Mouse (Mus musculus) kidney, postnatal 25 days (tissue): ENCODE measurements around the gene Stat3.

Source experiments
- DNase-seq, 2 experiments: peaks; one replicate each; pipeline ENCODE4 v3.0.0; 2021; ENCODE audit warnings: mixed read lengths in 2 of 2

The Stat3 gene

DNA sequence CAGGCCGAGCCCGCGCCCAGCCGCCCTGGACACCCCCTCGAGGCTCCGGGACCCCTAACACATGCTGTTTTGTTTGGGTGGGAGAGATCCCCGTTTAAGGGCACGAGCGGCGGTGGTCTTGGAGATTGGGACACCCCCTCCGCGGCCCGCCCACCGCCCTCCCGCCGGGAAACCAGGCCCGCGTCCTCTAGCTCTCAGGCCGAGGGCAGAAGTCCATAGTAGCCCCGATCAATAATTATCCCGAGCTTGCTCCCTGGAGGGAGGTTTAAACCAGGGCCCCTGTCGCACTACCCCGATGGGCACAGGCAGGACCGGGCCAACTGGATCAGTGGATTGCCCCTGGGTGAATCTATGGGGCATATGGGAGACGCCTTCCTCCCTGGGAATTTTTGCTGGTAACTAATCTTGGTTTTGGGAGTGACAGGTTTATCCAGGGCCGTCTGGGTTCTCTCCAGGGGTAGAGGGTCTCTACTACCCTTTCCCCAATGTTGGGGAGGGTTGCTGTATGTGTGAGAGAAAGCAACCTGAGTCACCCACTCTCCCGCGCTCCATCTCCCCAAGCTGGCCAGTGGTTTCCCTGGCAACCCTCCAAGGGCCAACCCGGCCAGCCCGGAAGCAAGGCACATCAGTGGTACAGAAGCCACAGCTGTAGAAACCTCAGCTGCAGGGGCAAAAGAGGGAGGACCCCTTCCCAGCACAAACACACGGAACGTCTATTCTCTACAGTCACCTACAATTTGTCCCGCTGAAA lies 88.4 kb downstream of the Stat3 start:
- DNase-seq, result peak; percentile 84 to 87

- DNase-seq, result peak; percentile 77 to 91
These were observed 89.1 kb downstream of the Stat3 start, which contains the start of gene Stat5b for GRCm38 (mm10) chr11:100850038-100850777. TSS of gene Stat5b (minus strand) at chr11:100850724.

DNA sequence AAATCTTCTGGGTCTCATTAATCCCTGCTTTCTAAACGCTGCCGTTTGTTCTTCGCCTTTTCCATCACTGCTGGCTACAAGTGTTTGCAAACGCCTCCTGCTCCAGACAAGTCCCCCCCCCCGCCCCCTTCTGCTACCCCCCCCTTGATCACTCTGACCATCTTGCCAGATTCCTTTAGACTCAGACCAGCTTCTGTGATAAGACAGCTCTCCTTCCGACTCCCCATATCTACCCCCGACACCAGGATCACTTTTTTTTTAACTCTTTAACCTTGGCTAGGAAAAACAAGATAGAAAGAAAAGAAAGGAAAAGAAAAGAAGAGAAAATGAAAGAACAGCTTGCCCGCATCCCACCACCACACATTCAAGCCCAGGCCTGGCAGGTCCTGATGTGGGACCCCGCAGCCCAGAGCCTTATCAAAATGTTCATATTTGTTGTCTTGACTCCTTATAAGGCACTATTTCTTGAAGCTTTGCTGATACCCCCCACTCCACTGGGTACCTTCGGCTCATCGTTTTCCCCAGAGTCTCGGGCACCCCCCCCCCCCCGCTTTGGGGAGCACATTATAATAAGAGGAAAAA lies 89.8 kb downstream of the Stat3 start:
- no peak for DNase-seq

DNA sequence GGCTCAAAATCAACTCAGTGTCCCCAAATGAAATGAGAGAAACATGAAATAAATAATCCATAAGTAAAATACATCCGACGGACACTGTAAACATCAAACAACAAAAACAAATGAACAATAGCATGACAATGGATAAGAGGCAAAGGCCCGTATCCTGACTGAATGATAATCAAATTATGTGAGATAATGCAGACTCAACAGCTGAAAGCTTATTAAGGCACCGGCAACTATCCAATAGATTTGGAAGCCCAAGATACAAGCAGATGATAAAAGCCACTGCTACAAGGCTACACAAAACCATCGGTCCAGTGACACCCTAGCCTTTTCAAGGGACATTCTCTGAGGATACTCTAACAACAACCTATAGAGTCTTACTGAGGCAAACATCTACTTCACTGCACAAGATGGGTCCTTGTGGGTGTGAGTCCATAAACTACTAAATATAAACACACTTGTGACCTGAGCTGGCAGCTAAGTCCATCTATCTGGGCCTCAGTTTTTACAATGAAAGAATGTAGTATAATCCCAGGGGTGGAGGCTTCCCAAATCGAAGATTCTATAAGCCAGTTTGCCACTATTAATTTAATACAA lies 90.5 kb downstream of the Stat3 start:
- no peak for DNase-seq

- no peak for DNase-seq
These were observed 91.3 kb downstream of the Stat3 start for GRCm38 (mm10) chr11:100848080-100848479.

GRCm38 (mm10) chr11:100847572-100847971 lies 91.8 kb downstream of the Stat3 start:
- no peak for DNase-seq

DNA sequence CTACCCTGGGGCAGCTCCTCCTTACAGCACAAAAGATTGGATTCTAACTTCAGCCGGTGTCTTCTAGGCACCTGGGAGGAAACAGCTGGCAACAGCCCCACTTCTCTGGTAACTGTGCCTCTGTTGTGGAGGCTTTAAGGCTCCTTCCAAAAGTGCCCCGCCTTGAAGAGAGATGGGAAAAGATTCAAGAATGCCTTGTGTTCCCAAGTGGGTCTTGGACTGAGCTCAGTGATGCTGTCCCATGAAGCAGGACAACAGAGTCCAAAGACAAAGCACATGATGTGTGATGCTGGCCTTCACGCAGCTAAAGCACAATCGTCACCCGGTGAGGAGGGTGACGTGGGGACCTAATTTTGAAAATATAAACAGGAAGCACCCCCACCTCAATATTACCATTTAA lies 93.5 kb downstream of the Stat3 start:
- DNase-seq, result no peak

DNA sequence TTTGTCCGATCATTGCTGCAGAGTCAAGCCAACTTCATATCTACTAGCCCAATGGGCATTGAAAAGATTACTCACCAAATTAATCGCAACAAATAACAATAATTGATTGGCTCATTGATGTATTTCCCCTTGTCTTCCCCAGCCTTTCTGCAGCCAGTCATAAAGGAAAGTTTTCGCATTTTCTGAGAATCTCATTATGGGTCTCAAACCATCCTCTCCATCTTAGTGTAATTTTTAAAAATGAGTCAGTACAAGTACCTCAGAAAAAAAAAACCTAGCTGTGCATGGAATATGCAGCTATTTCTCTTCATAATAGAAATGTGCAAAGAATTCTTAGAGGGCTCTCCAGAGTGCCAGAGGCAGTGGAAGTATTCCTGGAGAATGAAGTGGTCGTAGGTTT lies 95.2 kb downstream of the Stat3 start:
- no peak for DNase-seq

- no peak for DNase-seq
These were observed 96.2 kb downstream of the Stat3 start for GRCm38 (mm10) chr11:100843070-100843669.

GRCm38 (mm10) chr11:100842025-100842424 lies 97.3 kb downstream of the Stat3 start:
- DNase-seq, result no peak

- peak in 1 of 2 experiments; percentile 46 for DNase-seq
These were observed 98.5 kb downstream of the Stat3 start for GRCm38 (mm10) chr11:100840866-100841265.

DNA sequence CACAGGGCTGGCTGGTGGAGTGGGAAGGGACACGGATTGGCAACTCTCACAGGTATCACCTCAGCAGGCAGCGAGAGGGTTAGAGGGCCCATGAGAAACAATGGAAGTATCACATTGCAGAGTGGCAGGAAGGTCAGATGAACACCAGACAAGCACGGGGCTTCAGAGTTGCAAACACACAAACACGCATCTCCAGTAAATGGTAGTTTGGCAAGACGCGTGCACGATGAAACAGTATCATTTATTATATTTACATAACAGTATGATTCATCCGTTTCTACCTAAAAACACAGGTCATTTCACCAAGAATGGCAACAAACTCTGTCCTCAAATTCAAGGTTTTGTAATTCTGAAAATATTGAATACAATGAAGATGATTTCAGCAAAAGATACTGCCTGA lies 99.8 kb downstream of the Stat3 start:
- no peak for DNase-seq

DNA sequence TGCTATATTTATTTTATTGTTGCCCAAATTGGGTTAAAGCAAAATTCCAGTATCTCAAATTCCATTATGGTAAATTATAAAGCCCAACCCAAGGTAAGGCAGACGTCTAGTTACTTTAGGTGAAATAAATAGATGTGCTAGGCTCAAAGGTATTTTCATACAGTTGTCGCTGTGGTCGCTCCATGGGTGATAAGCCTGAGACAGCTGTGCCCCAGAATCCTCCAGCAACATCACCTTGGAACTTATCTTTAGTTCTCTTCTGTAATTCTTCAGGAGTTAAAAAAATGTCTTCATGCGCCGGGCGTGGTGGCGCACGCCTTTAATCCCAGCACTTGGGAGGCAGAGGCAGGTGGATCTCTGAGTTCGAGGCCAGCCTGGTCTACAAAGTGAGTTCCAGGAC lies 100.4 kb downstream of the Stat3 start:
- no peak for DNase-seq

GRCm38 (mm10) chr11:100836923-100837702 lies 102.2 kb downstream of the Stat3 start:
- no peak for DNase-seq
